Mouse (Mus musculus) left cerebral cortex, adult 9 months (tissue): ENCODE measurements at regions not wholly inside any gene's neighbourhood (a gene's known extent, or its start where the extent isn't known, plus 50 kb on each side); places are given as distances from the start of the nearest gene placed in this dataset.

ENCODE experiments used
- DNase-seq, 2 experiments: peaks; one replicate each; pipeline ENCODE4 v3.0.0; 2022; ENCODE audit warnings: low spot score in 2 of 2

- no peak for DNase-seq
These were observed 53.1 kb upstream of the Rai14 start for GRCm38 (mm10) chr15:10767535-10767934.

GRCm38 (mm10) chr15:10770410-10771310 is 56.2 kb upstream of the Rai14 start:
- no peak for DNase-seq

GRCm38 (mm10) chr15:10771311-10771690 is 56.9 kb upstream of the Rai14 start:
- no peak for DNase-seq

- no peak for DNase-seq
These were observed 65.7 kb upstream of the Rai14 start for GRCm38 (mm10) chr15:10779941-10780620.

- no peak for DNase-seq
These were observed 74.9 kb upstream of the Rai14 start for GRCm38 (mm10) chr15:10789371-10789770.

- no peak for DNase-seq
These were observed 76.6 kb upstream of the Rai14 start for GRCm38 (mm10) chr15:10790862-10791497.

GRCm38 (mm10) chr15:10791516-10792112 is 77.2 kb upstream of the Rai14 start:
- DNase-seq, result no peak

GRCm38 (mm10) chr15:10792156-10792555 is 77.7 kb upstream of the Rai14 start:
- no peak for DNase-seq

- DNase-seq, result no peak
These were observed 80.8 kb upstream of the Rai14 start for GRCm38 (mm10) chr15:10795126-10795792.

GRCm38 (mm10) chr15:10799656-10800055 is 85.2 kb upstream of the Rai14 start:
- no peak for DNase-seq

GRCm38 (mm10) chr15:10814195-10814594 is 99.8 kb upstream of the Rai14 start:
- no peak for DNase-seq

- no peak for DNase-seq
These were observed 100.3 kb upstream of the Rai14 start for GRCm38 (mm10) chr15:10814709-10815108.

- peak in 1 of 2 experiments; percentile 43 for DNase-seq
These were observed 101.8 kb upstream of the Rai14 start for GRCm38 (mm10) chr15:10816213-10816621.

- peak in 1 of 2 experiments; percentile 30 for DNase-seq
These were observed 103.8 kb upstream of the Rai14 start for GRCm38 (mm10) chr15:10818216-10818615.

GRCm38 (mm10) chr15:10818706-10819105 is 104.3 kb upstream of the Rai14 start:
- DNase-seq, result no peak

GRCm38 (mm10) chr15:10823933-10824332 is 109.5 kb upstream of the Rai14 start:
- DNase-seq, result peak in 1 of 2 experiments; percentile 32

- DNase-seq, result no peak
These were observed 115.2 kb upstream of the Rai14 start for GRCm38 (mm10) chr15:10829588-10829987.

GRCm38 (mm10) chr15:10830478-10830877 is 116.1 kb upstream of the Rai14 start:
- no peak for DNase-seq

GRCm38 (mm10) chr15:10831106-10831505 is 116.7 kb upstream of the Rai14 start:
- no peak for DNase-seq

- no peak for DNase-seq
These were observed 117.9 kb upstream of the Rai14 start for GRCm38 (mm10) chr15:10832331-10832730.

- no peak for DNase-seq
These were observed 118.1 kb upstream of the C1qtnf3 start for GRCm38 (mm10) chr15:10833866-10834571.
